Mouse (Mus musculus) cerebellum, postnatal 10 days (tissue): ENCODE measurements around the gene Chd4.
"Not testable (repeated sequence)": the region's sequence is repeated elsewhere in the genome, so short reads cannot be mapped to it uniquely, and the experiment has no call there.

Experiments used
- DNase-seq, 2 experiments: peaks; one replicate each; pipeline ENCODE4 v3.0.0; 2021; ENCODE audit warnings: mixed read lengths in 2 of 2

Gene Chd4

GRCm38 (mm10) chr6:125095391-125096278 is at the start of gene Chd4:
Gene Chd4, plus strand, starts transcription at chr6:125095981.
- DNase-seq, result peak; percentile 100

DNA sequence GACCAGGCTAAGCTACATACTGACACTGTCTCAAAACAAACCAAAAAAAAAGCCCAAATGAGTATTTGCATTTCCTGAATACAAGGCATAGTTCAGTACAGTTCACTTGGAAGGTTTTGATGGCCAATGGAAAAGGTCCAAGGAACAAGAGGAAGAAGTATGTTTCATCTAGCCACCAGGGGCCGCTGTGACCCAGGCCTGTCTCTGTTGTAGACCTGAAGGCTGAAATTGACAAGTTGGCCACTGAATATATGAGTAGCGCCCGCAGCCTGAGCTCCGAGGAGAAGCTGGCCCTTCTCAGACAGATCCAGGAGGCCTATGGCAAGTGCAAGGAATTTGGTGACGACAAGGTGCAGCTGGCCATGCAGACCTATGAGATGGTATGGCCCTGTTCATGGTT is 49.1 kb upstream of the Chd4 start:
- peak; percentile 96 to 98 for DNase-seq

DNA sequence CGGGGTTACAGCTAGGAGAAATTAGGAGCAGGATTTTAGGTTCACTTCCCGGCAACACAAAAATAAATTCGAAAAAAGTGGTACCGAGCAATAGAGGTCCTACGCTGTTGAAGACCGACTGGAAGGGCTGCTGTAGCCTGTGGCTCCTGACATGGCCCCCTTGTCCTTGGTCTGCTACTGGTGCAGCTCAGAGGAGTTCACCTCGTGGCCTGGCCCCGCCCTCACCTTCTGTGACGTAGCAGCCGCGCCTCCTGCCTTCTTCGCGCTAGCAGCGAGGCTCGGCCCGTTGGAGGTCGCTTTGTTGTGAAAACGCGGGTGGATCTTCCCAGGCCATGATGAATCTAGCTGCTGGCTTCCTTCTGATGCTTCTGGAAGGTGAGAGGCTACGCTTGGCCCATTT is 46.1 kb upstream of the Chd4 start, which contains the start of gene Acrbp:
Gene Acrbp (plus strand): TSS at position 12 of the 400 bp plus-strand sequence.
- DNase-seq, result no peak

GRCm38 (mm10) chr6:125051237-125051636 is 44.5 kb upstream of the Chd4 start:
- no peak for DNase-seq

GRCm38 (mm10) chr6:125061493-125061892 is 34.3 kb upstream of the Chd4 start:
- no peak for DNase-seq

- DNase-seq, result peak; percentile 57 to 66
Observed at GRCm38 (mm10) chr6:125062511-125062910, 33.3 kb upstream of the Chd4 start.

GRCm38 (mm10) chr6:125063906-125064305 is 31.9 kb upstream of the Chd4 start:
- no peak for DNase-seq

- DNase-seq, result not testable (repeated sequence)
Observed at GRCm38 (mm10) chr6:125065223-125065622, 30.6 kb upstream of the Chd4 start.

- no peak for DNase-seq
Observed at GRCm38 (mm10) chr6:125067571-125067995, 28.2 kb upstream of the Chd4 start, which contains the start of gene Lpar5. Gene Lpar5, plus strand, starts transcription at chr6:125067920.

- DNase-seq, result peak; percentile 52
Observed at GRCm38 (mm10) chr6:125071170-125071895, 24.4 kb upstream of the Chd4 start.

DNA sequence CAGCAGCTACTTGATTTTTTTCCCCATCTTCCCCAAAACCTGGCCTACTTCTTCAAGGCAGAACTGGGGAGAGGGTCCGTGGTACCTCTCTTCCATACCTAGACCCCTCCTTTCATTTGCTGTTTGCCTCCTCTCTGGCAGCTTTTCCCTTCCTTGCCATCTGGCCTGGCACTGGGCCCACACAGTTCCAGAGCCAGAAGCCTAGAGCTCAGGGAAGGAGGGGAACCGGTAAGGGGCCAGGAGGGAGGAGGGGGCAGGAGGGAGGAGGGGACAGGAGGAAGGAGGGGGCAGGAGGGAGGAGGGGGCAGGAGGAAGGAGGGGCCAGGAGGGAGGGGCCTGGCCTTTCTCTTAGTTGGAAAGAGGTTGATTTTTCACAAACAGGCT is 23.9 kb upstream of the Chd4 start:
- peak; percentile 99 for DNase-seq

DNA sequence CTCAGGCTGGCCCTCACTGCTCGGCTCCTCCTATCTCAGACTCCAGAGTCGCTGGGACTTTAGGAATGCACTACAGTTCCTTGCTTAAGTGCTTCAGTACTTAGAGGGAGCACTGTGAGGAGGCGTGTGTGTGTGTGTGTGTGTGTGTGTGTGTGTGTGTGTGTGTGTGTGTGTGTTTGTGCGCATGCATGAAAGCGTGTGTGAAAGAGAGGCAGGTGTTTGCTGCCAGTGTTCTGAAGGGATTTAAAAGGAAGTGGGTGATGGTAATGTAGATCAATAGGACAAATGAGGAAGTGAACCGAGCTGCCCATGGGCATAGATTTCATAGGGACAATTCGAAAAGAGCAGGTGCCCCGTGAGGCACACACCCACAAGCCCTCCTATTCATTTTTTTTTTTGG is 22.0 kb upstream of the Chd4 start:
- no peak for DNase-seq

GRCm38 (mm10) chr6:125081394-125081793 is 14.4 kb upstream of the Chd4 start:
- DNase-seq, result no peak

GRCm38 (mm10) chr6:125081797-125082560 is 13.8 kb upstream of the Chd4 start:
- peak; percentile 97 to 98 for DNase-seq

GRCm38 (mm10) chr6:125082801-125083386 is 12.9 kb upstream of the Chd4 start:
- DNase-seq, result no peak

DNA sequence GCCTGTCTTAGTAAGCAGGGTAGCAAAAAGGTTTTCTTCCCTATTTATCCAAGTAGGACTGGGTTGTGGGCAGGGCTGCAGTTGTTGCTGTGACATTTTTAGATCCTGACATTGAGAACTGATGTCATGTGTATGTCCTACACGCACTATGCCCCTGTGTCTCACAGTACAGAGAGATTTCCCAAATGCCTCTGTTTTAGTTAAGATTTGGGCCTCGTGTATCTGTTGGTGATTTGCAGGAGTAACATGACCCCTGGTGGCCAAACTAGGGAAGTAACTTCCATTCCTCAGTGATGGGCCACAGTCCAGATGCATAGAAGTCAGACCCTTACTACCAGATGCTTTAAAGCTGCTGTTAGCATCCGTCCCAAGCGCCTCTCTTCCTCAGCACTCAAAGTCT is 11.4 kb upstream of the Chd4 start:
- DNase-seq, result peak; percentile 82 to 87

- DNase-seq, result no peak
Observed at GRCm38 (mm10) chr6:125087937-125088336, 7.8 kb upstream of the Chd4 start.

DNA sequence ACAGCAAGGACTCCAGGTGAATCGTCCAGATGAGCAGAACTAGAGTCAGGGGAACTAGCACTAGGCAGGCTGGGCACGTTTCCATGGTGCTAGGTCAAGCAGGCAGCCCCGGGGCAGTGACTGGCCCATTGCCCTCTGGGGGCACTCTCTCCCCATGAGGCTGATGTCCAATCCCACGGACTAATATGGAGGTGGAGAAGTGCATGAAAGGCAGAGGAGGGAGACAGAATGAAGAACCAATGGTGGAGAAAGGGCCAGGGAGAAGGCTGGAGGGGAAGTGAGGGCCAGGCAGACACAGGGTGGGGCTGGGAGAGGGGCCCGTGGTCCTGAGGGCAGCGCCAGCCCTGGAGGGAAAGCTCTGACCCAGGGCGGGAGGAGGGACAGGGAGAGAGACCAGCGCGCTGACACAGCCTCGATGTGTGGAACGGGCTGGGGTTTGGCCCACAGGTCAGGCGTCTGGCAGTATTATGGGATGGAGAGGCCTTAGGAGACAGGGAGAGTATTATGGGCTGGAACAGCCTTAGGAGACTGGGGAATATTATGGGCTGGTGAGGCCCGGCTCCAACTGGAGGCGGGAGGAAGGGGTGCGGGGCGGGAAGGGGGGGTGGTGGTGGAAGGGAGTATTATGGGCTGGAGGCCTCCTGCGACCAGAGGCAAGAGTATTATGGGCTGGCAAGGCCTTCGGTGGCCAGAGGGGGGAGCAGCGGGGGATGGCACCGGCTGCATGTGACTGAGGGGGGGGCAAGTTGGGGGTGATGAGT is 7.0 kb upstream of the Chd4 start:
- peak; percentile 94 to 95 for DNase-seq

DNA sequence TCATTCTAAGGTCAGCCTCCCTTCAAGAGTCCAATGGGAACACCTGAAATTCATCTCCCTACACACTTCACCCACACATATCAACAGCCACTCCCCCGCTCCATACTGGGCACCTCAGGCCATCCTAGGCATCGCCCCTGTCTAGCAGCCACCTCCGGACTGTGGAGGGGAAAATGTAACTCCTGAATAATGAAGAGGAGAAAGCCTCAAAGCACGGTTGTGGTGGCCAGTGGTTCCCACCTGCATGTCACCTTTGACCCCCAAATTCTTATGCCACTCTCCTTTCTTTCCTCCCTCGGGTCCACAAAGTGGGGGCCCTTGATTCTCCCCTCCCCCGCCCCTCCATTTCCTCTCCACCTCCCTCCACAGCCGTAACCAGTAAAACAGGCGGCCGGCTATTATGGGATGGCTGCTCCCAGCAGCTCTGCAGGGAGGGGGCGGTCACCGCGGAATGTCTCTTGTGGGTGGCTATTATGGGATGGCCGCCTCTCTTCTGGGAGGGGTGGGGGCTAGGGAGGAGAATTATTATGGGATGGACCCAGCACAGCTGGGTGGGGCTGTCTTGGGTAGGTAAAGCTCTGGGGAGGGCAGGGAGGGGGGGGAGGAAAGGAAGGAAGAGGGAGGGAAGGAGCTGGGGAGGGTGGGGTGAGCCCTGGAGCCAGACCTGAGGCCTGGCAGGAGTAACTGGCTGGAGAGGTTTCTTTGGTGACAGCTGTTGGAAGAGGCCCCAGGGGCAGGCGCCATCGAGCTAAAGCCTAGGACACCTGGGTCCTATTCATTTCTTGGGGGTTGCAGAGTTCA is 6.1 kb upstream of the Chd4 start:
- DNase-seq, result peak; percentile 84 to 90

- DNase-seq, result no peak
Observed at GRCm38 (mm10) chr6:125090341-125091085, 5.3 kb upstream of the Chd4 start.
